Mouse (Mus musculus) forebrain, embryonic 14.5 days (tissue): ENCODE results near the gene Zfp143. TPM values are rescaled to one million over a fixed set of nuclear protein-coding genes. Genes with fewer than 3 reads are reported as not detected.
"Not testable (repeated sequence)": the region's sequence is repeated elsewhere in the genome, so short reads cannot be mapped to it uniquely, and the experiment has no call there.

Experiments
- ATAC-seq: fragments of 200-750 bp; cut with Nextera tagmentation; 2 replicates; pipeline ENCODE4 v1.8.0; 2017; ENCODE audit warnings: mild to moderate bottlenecking, moderate library complexity
- DNase-seq: peaks from one replicate; pipeline ENCODE4 v3.0.0-alpha.2; 2015; ENCODE audit warnings: low spot score
- H3K27ac ChIP-seq: fragments of 300-500 bp; sonication (generic); 2 replicates; pipeline ENCODE4 v1.5.1; 2014; ENCODE audit warnings: low read depth, mild to moderate bottlenecking, control low read depth, low read length, moderate library complexity
- H3K27me3 ChIP-seq: fragments of 300-500 bp; sonication (generic); replicated peaks from 2 replicates; pipeline ENCODE4 v1.6.1; 2014; ENCODE audit warnings: low read length, control low read depth, mixed read lengths; ENCODE audit not compliant: control insufficient read depth, insufficient read depth
- H3K36me3 ChIP-seq: fragments of 300-500 bp; sonication (generic); 2 replicates; pipeline ENCODE4 v1.6.1; 2014; ENCODE audit warnings: low read length, control low read depth; ENCODE audit not compliant: control insufficient read depth, insufficient read depth
- H3K4me1 ChIP-seq: fragments of 300-500 bp; sonication (generic); 2 replicates; pipeline ENCODE4 v1.6.1; 2014; ENCODE audit warnings: antibody characterized with exemption, low read length, control low read depth; ENCODE audit not compliant: control insufficient read depth, insufficient read depth
- H3K4me2 ChIP-seq: fragments of 300-500 bp; sonication (generic); 2 replicates; pipeline ENCODE4 v1.6.1; 2014; ENCODE audit warnings: mild to moderate bottlenecking, control low read depth, low read length
- H3K4me3 ChIP-seq: fragments of 300-500 bp; sonication (generic); 2 replicates; pipeline ENCODE4 v1.5.1; 2014; ENCODE audit warnings: low read depth, low read length, control low read depth
- H3K9ac ChIP-seq: fragments of 300-500 bp; sonication (generic); 2 replicates; pipeline ENCODE4 v1.6.1; 2014; ENCODE audit warnings: mild to moderate bottlenecking, low read length, control low read depth, moderate library complexity
- H3K9me3 ChIP-seq: fragments of 300-500 bp; sonication (generic); replicated peaks from 2 replicates; pipeline ENCODE4 v1.6.1; 2016; ENCODE audit warnings: low read length, control low read depth, mixed read lengths; ENCODE audit not compliant: control insufficient read depth
- WGBS: fragments of 180-500 bp; shearing (Covaris S2); extraction: QIAGEN DNeasy Blood & Tissue Kit; methylation state at CpG from one replicate; pipeline ENCODE4 v1.1.7; 2014; 5-methylcytosine and 5-hydroxymethylcytosine counted together
- polyA plus RNA-seq: library from polyadenylated mRNA; unstranded; fragments of >200 nt; fragmentation: Nextera tagmentation; extraction: Ambion mirVana; gene quantifications from 2 replicates; pipeline ENCODE4 v1.2.1, GENCODE M21; 2014

Gene Zfp143
- polyA plus RNA-seq, 1 experiment from 2014 or later: 27.3 TPM

DNA sequence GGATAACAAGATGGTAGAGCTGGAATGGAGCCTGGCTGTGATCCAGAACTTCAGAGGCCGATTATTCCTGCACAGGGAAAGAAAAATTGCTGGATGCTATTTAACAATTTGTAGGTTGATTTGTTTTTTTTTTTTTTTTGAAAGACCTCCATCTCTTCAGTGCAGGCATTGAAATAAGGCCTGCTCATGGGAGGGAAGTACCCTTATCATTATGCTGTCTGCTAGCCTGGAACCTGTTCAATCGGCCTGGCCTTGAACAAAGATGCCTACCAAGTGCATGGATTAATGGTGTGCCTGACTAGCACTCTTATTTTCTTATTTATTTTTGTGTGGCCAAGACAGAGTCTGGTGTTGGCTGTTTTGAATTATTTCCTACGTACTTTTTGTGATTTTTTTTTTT lies 30.7 kb upstream of the Zfp143 start:
- H3K36me3 ChIP-seq: peaks cover 44% of the 10 kb centered on the region
- no peak overlapping the region for H3K9ac ChIP-seq
- no peak overlapping the region for H3K27ac ChIP-seq
- no peaks in the 10 kb centered on the region for H3K4me1 ChIP-seq
- DNase-seq (no peak), ATAC-seq (no peak)
- H3K4me3 ChIP-seq: no peak overlapping the region
- no peaks in the 10 kb centered on the region for H3K27me3 ChIP-seq
- H3K9me3 ChIP-seq: no peaks in the 10 kb centered on the region
- 85% methylated on average over 3 of the region's 3 CpGs for WGBS
- no peak overlapping the region for H3K4me2 ChIP-seq

DNA sequence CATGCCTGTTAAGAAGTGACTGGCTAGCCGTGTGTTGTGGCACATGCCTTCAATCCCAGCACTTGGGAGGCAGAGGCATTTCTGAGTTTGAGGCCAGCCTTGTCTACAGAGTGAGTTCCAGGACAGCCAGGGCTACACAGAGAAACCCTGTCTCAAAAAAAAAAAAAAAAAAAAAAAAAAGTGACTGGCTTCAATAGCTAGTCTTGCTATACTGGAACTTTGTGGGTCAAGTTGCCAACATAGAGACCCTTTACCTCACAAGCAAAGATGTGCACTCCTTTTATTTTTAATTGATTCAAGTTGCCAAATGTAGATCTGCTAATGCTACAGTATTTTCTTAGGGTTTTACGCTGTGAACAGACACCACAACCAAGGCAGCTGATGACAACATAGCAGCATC lies 3.3 kb upstream of the Zfp143 start:
- not testable (repeated sequence) for ATAC-seq, H3K27ac ChIP-seq, H3K4me2 ChIP-seq, H3K4me1 ChIP-seq, H3K4me3 ChIP-seq, H3K27me3 ChIP-seq, DNase-seq, H3K9me3 ChIP-seq, H3K9ac ChIP-seq
- WGBS: 97% methylated on average over 2 of the region's 2 CpGs
- peaks cover 32% of the 10 kb centered on the region for H3K36me3 ChIP-seq

DNA sequence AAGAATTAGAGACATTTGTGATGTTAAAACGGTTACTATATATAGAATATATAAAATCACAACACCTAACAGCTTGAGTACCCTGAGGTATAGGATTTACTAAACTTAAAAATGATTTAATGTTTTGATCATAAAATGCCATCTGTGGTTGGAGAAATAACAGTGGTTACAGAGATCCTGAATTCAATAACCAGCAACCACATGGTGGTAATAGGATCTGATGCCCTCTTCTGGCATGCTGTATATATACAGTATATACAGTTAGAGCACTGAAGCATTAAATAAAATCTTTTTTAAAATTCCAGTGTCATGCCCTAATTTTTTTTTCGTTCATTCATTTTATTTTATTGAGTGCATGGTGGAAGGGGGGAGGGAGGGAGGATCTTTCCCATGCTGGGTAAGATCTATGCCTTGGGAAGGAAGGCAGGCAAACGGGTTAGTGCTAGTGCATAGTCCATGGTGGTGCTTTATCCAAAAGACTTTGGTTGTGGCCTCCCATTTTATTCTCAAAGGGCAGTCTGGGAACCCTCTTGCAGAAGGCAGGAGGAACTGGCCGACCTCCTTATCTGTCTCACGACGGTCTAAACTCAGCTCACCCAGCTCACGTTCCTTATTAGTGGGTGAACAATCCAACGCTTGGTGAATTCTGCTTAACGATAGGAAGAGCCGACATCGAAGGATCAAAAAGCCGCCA lies 1.8 kb upstream of the Zfp143 start:
- peak; percentile 63 for DNase-seq
- no peak overlapping the region for H3K27ac ChIP-seq
- H3K36me3 ChIP-seq: peaks cover 22% of the 10 kb centered on the region
- no peak overlapping the region for H3K4me2 ChIP-seq
- H3K4me3 ChIP-seq: no peak overlapping the region
- H3K9ac ChIP-seq: no peak overlapping the region
- H3K27me3 ChIP-seq: no peaks in the 10 kb centered on the region
- no peaks in the 10 kb centered on the region for H3K9me3 ChIP-seq
- H3K4me1 ChIP-seq: peaks cover 9% of the 10 kb centered on the region
- ATAC-seq: no peak
- WGBS: 86% methylated on average over 12 of the region's 12 CpGs

GRCm38 (mm10) chr7:110060106-110060668 lies 830 bp upstream of the Zfp143 start:
- WGBS: 21% methylated on average over 5 of the region's 5 CpGs
- DNase-seq (no peak), ATAC-seq (no peak)
- H3K27ac ChIP-seq: peak overlapping the region; percentile 99
- no peaks in the 10 kb centered on the region for H3K9me3 ChIP-seq
- H3K27me3 ChIP-seq: no peaks in the 10 kb centered on the region
- H3K4me1 ChIP-seq: peaks cover 9% of the 10 kb centered on the region
- H3K4me2 ChIP-seq: peak overlapping the region; percentile 75
- peak overlapping the region; percentile 76 for H3K4me3 ChIP-seq
- H3K9ac ChIP-seq: peak overlapping the region; percentile 99
- H3K36me3 ChIP-seq: peaks cover 14% of the 10 kb centered on the region

GRCm38 (mm10) chr7:110060669-110061198 lies 283 bp upstream of the Zfp143 start:
- DNase-seq (no peak), ATAC-seq (no peak; the same call in 1 of the 2 replicates)
- no peaks in the 10 kb centered on the region for H3K27me3 ChIP-seq
- H3K9ac ChIP-seq: peak overlapping the region; percentile 99
- H3K27ac ChIP-seq: peak overlapping the region; percentile 99
- H3K4me1 ChIP-seq: peaks cover 9% of the 10 kb centered on the region
- peaks cover 10% of the 10 kb centered on the region for H3K36me3 ChIP-seq
- H3K9me3 ChIP-seq: no peaks in the 10 kb centered on the region
- H3K4me2 ChIP-seq: peak overlapping the region; percentile 75
- WGBS: under 1% methylated on average over 26 of the region's 26 CpGs
- H3K4me3 ChIP-seq: peak overlapping the region; percentile 76

DNA sequence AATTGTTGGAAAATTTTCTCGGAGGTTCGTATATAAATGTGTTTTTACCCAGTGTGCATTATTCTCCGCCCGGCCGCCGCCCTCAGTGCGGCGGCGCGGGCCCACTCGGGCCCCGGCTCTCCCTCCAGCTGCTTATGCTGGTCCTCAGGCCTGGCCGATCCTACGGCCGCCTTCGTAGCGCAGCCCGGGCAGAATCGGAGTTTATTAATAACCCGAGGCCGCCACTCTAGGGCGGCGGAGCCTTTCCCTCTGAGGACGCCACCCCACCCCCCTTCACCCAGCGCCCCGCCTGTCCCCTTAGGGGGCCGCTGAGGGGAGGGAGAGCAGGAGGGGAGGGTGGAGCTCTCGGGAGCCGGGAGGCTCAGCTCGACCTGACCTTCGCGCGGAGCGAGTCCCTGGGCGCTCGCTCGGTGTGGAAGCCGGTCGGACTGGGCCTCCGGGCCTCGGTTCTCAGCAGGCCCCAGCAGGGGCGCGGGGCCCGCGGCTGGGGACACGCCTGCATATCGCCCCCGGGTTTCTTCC lies 796 bp downstream of the Zfp143 start:
- under 1% methylated on average over 43 of the region's 48 CpGs for WGBS
- H3K4me2 ChIP-seq: peak overlapping the region; percentile 61
- DNase-seq (peak; percentile 89), ATAC-seq (peak; percentile 71)
- no peaks in the 10 kb centered on the region for H3K27me3 ChIP-seq
- H3K27ac ChIP-seq: peak overlapping the region; percentile 100
- peaks cover 9% of the 10 kb centered on the region for H3K4me1 ChIP-seq
- peak overlapping the region; percentile 98 for H3K9ac ChIP-seq
- peak overlapping the region; percentile 65 for H3K4me3 ChIP-seq
- peaks cover 9% of the 10 kb centered on the region for H3K36me3 ChIP-seq
- no peaks in the 10 kb centered on the region for H3K9me3 ChIP-seq

- ATAC-seq (no peak), DNase-seq (no peak)
- WGBS: 98% methylated on average over 9 of the region's 9 CpGs
- Histone ChIP-seq H3K27ac (no peak overlapping the region), H3K36me3 (peaks cover 10% of the 10 kb centered on the region; the same call in 1 of the 2 replicates), H3K9ac (no peak overlapping the region), H3K4me3 (no peak overlapping the region), H3K4me2 (no peak overlapping the region), H3K27me3 (no peaks in the 10 kb centered on the region), H3K4me1 (peaks cover 9% of the 10 kb centered on the region), H3K9me3 (no peaks in the 10 kb centered on the region)
These were observed 2.7 kb downstream of the Zfp143 start for GRCm38 (mm10) chr7:110063731-110064130.

- 97% methylated on average over 2 of the region's 2 CpGs for WGBS
- Histone ChIP-seq H3K4me1 (no peaks in the 10 kb centered on the region), H3K36me3 (peaks cover 39% of the 10 kb centered on the region), H3K27ac (no peak overlapping the region), H3K9ac (no peak overlapping the region), H3K9me3 (no peaks in the 10 kb centered on the region), H3K4me2 (no peak overlapping the region), H3K4me3 (no peak overlapping the region), H3K27me3 (no peaks in the 10 kb centered on the region)
- DNase-seq (no peak), ATAC-seq (no peak)
These were observed 8.1 kb downstream of the Zfp143 start for GRCm38 (mm10) chr7:110069070-110069469.

DNA sequence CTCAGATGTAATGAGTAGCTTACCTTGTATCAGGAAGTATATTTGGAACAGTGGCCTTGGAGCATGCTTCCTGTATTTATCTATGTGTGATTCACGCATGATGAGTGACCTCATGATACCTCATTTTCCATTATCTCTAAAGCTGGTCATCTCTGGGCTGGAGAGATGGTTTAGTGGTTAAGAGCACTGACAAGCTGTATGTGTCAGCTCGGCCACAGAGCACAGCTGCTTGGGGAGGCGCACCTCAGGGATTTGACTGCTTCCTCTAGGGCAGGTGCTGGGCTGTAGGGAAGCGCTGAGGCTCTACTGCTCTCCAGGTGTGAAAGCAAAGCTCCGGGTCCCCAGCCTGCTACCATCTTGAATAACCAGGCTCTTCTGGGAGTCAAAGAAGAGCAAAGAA lies 17.2 kb downstream of the Zfp143 start:
- Histone ChIP-seq H3K36me3 (peaks cover 88% of the 10 kb centered on the region), H3K4me3 (no peak overlapping the region), H3K9ac (no peak overlapping the region), H3K9me3 (no peaks in the 10 kb centered on the region), H3K4me2 (no peak overlapping the region), H3K27ac (no peak overlapping the region), H3K4me1 (no peaks in the 10 kb centered on the region), H3K27me3 (no peaks in the 10 kb centered on the region)
- ATAC-seq: no peak
- WGBS: 95% methylated on average over 5 of the region's 5 CpGs
- no peak for DNase-seq
